Mouse (Mus musculus): ENCODE measurements around the gene Atf2. TPM values are rescaled to one million over a fixed set of nuclear protein-coding genes. Genes with fewer than 3 reads are reported as not detected.
"Not testable (repeated sequence)": the region's sequence is repeated elsewhere in the genome, so short reads cannot be mapped to it uniquely, and the experiment has no call there.

Gene Atf2
- polyA plus RNA-seq, 1 experiment from 2014 or later = 56.7 TPM

DNA sequence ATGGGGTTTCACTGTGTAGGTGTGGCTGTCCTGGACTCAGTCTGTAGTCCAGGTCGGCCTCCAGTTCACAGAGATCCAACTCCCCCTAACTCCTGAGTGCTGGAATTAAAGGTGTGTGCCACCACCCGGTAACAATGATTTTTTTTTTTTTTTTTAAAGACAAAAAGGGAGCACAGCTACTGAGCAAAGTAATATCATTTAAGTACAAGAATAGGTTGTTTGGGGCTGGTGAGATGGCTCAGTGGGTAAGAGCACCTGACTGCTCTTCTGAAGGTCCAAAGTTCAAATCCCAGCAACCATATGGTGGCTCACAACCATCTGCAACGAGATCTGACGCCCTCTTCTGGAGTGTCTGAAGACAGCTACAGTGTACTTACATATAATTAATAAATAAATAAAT lies 4.5 kb upstream of the Atf2 start:
- 84% methylated on average over 4 of the region's 4 CpGs for WGBS
- H3K9ac ChIP-seq (ENCODE audit: low read length); H3K9me3 ChIP-seq (replicated peaks; ENCODE audit: control insufficient read depth, low read length); H3K36me3 ChIP-seq (ENCODE audit: control insufficient read depth, insufficient read depth, low read length); H3K4me3 ChIP-seq (ENCODE audit: low read depth, low read length); H3K4me2 ChIP-seq (ENCODE audit: low read length); DNase-seq (ENCODE audit: low spot score); H3K27ac ChIP-seq (ENCODE audit: low read depth, low read length); H3K4me1 ChIP-seq (ENCODE audit: control insufficient read depth, insufficient read depth, low read length); ATAC-seq; H3K27me3 ChIP-seq (replicated peaks; ENCODE audit: control insufficient read depth, insufficient read depth, low read length): not testable (repeated sequence)

DNA sequence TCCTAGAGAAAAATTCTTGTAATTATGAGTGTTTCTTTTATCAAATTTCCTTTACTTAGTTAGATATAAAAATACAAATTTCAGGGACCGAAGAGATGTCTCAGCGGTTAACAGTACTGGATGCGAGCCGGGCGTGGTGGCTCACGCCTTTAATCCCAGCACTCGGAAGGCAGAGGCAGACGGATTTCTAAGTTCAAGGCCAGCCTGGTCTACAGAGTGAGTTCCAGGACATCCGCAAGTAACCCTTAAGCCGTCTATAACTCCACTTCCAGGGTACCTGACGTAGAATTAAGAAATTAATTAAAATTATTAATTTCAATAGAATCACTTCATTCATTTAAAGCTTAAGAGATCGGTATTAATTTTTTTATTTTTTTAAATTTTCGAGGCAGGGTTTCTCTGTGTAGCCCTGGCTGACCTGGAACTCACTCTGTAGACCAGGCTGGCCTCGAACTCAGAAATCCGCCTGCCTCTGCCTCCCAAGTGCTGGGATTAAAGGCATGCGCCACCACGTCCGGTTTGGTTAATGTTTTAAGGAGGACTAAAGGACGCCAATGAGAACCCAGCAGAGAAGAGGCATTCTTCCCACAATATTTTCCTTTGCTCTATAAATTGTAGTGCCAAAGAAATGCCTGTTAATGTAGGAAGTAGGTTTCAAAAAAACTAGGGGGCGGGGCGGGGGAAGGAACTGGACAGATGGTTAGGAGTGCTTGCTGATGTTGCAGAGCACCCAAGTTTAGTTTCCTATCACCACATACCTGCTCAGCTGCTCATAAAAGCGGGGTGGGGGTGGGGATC lies 1.2 kb upstream of the Atf2 start:
- no peak for ATAC-seq
- no peaks in the 10 kb centered on the region for H3K36me3 ChIP-seq (ENCODE audit: control insufficient read depth, insufficient read depth, low read length)
- H3K9me3 ChIP-seq (replicated peaks; ENCODE audit: control insufficient read depth, low read length) = no peaks in the 10 kb centered on the region
- peak overlapping the region; percentile 73 for H3K4me3 ChIP-seq (ENCODE audit: low read depth, low read length)
- H3K4me1 ChIP-seq (ENCODE audit: control insufficient read depth, insufficient read depth, low read length) = peaks cover 7% of the 10 kb centered on the region
- DNase-seq (ENCODE audit: low spot score) = peak; percentile 30
- H3K27me3 ChIP-seq (replicated peaks; ENCODE audit: control insufficient read depth, insufficient read depth, low read length) = no peaks in the 10 kb centered on the region
- peak overlapping the region; percentile 57 for H3K4me2 ChIP-seq (ENCODE audit: low read length)
- H3K9ac ChIP-seq (ENCODE audit: low read length) = peak overlapping the region; percentile 69
- peak overlapping the region; percentile 81 for H3K27ac ChIP-seq (ENCODE audit: low read depth, low read length)
- WGBS = 65% methylated on average over 22 of the region's 22 CpGs

DNA sequence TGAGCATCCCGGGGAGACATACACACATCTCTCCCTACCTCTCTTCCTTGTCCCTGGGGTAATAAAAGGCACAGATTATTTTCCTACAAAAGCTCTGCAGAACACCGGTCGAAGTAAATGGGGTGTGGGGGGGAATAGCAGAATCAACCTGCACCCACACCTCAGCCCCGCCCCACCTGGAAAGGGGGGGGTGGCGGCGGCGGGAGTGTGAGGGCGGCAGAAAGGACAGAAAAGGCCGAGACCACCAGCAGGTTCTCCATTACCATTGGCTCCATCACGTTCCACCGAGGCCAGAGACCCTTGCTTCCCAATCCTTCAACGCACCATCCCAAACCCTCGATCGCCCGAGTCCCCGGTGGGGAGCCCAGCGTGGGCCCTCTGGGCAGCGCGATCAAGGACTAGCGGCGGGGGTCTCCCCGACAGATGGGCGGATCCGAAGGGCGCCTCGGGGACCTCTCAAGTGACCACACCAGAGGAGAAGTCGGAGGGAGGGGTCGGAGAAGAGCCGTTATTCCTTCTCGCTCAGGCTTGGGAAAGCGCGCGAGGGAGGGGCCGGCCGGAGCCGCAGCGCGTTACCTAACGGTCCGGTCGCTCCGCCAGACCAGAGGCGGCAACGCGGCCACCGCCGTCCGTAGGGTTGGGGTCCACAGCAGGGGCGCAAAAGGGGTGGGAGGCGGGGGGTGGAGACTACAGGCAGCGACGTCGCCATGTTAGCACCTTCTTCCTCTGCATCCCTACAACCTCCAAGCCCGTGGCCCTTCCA lies 557 bp downstream of the Atf2 start:
- Histone ChIP-seq H3K9ac (ENCODE audit: low read length) (peak overlapping the region; percentile 96), H3K27ac (ENCODE audit: low read depth, low read length) (peak overlapping the region; percentile 84), H3K36me3 (ENCODE audit: control insufficient read depth, insufficient read depth, low read length) (no peaks in the 10 kb centered on the region), H3K4me2 (ENCODE audit: low read length) (peak overlapping the region; percentile 71), H3K9me3 (replicated peaks; ENCODE audit: control insufficient read depth, low read length) (no peaks in the 10 kb centered on the region), H3K4me3 (ENCODE audit: low read depth, low read length) (peak overlapping the region; percentile 73), H3K4me1 (ENCODE audit: control insufficient read depth, insufficient read depth, low read length) (peaks cover 7% of the 10 kb centered on the region), H3K27me3 (replicated peaks; ENCODE audit: control insufficient read depth, insufficient read depth, low read length) (no peaks in the 10 kb centered on the region)
- ATAC-seq (peak; percentile 64), DNase-seq (ENCODE audit: low spot score) (no peak)
- WGBS = under 1% methylated on average over 46 of the region's 54 CpGs

DNA sequence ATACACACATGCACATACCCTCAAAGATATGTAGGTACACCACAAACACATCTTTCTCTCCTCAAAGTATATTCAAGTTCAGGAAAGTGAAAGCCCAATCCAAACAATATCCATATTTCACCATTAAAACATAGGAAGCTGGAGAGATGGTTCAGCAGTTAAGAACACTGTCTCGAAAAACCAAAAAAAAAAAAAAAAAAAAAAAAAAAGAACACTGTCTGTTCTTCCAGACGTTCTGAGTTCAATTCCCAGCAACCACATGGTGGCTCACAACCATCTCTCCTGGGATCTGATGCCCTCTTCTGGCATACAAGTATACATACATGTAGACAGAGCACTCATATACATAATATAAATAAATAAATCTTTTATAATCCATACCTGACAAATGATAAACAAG lies 6.4 kb downstream of the Atf2 start:
- Histone ChIP-seq H3K36me3 (ENCODE audit: control insufficient read depth, insufficient read depth, low read length) (no peaks in the 10 kb centered on the region), H3K4me2 (ENCODE audit: low read length) (no peak overlapping the region), H3K27me3 (replicated peaks; ENCODE audit: control insufficient read depth, insufficient read depth, low read length) (no peaks in the 10 kb centered on the region), H3K4me3 (ENCODE audit: low read depth, low read length) (no peak overlapping the region), H3K27ac (ENCODE audit: low read depth, low read length) (no peak overlapping the region), H3K4me1 (ENCODE audit: control insufficient read depth, insufficient read depth, low read length) (0 out of 2 replicates have a peak, but pooled peaks cover 3% of the 10 kb centered on the region), H3K9me3 (replicated peaks; ENCODE audit: control insufficient read depth, low read length) (no peaks in the 10 kb centered on the region), H3K9ac (ENCODE audit: low read length) (no peak overlapping the region)
- 86% methylated on average over 2 of the region's 2 CpGs for WGBS
- ATAC-seq = no peak
- no peak for DNase-seq (ENCODE audit: low spot score)

DNA sequence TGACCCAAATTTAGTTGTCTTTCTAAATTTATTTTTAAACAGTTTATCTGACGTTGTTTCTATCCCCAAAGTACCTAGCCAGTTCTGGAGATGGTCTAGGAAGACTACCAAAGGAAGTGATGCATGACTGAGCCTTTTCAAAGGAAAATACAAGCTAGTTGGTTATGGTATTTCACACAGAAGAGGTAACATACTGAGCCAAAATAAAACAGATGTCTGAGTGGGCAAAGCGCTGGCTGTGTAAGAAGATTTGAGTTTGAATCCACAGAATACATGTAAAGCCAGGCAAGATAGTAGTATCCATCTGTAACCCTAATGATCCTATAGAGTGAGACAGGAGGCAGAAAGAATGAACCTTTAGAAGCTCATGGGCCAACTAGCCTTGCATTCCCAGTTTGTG lies 14.5 kb downstream of the Atf2 start:
- Histone ChIP-seq H3K4me3 (ENCODE audit: low read depth, low read length) (no peak overlapping the region), H3K27me3 (replicated peaks; ENCODE audit: control insufficient read depth, insufficient read depth, low read length) (no peaks in the 10 kb centered on the region), H3K9me3 (replicated peaks; ENCODE audit: control insufficient read depth, low read length) (no peaks in the 10 kb centered on the region), H3K36me3 (ENCODE audit: control insufficient read depth, insufficient read depth, low read length) (peaks cover 12% of the 10 kb centered on the region), H3K9ac (ENCODE audit: low read length) (no peak overlapping the region), H3K27ac (ENCODE audit: low read depth, low read length) (no peak overlapping the region), H3K4me1 (ENCODE audit: control insufficient read depth, insufficient read depth, low read length) (no peaks in the 10 kb centered on the region), H3K4me2 (ENCODE audit: low read length) (no peak overlapping the region)
- DNase-seq (ENCODE audit: low spot score) = no peak
- no peak for ATAC-seq
- WGBS = 89% methylated on average over 2 of the region's 2 CpGs

DNA sequence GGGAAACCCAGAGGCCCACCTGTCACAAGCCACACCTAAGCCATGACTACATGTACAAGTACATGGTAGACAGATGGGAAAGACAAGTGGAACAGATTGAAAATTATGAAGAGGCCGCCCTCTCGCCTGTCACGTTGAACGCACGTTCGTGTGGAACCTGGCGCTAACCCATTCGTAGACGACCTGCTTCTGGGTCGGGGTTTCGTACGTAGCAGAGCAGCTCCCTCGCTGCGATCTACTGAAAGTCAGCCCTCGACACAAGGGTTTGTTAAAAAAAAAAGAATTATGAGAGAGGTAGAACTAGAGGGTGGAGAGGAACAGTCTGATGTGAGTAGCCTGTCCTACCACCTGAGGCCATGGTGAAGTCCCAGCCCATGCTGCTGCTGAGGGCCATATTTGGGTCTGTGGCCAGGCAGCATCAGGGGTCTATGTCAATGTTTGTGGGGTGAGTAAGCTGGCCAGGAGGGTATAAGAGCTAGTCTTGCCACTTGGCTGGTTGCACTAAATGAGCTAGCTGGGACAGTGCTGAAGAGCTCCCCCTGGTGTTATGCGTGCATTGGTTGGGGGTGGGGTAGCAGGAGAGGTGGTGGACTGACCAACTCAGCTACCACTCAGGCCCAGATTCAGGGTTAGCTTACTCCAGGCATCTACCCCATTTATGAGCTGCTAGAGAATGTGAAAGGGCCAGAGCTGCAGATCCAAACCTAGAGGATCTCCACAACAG lies 24.5 kb downstream of the Atf2 start:
- H3K4me3 ChIP-seq (ENCODE audit: low read depth, low read length) = no peak overlapping the region
- ATAC-seq = no peak
- H3K4me1 ChIP-seq (ENCODE audit: control insufficient read depth, insufficient read depth, low read length) = no peaks in the 10 kb centered on the region
- no peak for DNase-seq (ENCODE audit: low spot score)
- no peaks in the 10 kb centered on the region for H3K27me3 ChIP-seq (replicated peaks; ENCODE audit: control insufficient read depth, insufficient read depth, low read length)
- WGBS = 74% methylated on average over 16 of the region's 16 CpGs
- H3K9ac ChIP-seq (ENCODE audit: low read length) = no peak overlapping the region
- H3K36me3 ChIP-seq (ENCODE audit: control insufficient read depth, insufficient read depth, low read length) = peaks cover 6% of the 10 kb centered on the region
- no peak overlapping the region for H3K4me2 ChIP-seq (ENCODE audit: low read length)
- H3K27ac ChIP-seq (ENCODE audit: low read depth, low read length) = no peak overlapping the region
- H3K9me3 ChIP-seq (replicated peaks; ENCODE audit: control insufficient read depth, low read length) = no peaks in the 10 kb centered on the region

DNA sequence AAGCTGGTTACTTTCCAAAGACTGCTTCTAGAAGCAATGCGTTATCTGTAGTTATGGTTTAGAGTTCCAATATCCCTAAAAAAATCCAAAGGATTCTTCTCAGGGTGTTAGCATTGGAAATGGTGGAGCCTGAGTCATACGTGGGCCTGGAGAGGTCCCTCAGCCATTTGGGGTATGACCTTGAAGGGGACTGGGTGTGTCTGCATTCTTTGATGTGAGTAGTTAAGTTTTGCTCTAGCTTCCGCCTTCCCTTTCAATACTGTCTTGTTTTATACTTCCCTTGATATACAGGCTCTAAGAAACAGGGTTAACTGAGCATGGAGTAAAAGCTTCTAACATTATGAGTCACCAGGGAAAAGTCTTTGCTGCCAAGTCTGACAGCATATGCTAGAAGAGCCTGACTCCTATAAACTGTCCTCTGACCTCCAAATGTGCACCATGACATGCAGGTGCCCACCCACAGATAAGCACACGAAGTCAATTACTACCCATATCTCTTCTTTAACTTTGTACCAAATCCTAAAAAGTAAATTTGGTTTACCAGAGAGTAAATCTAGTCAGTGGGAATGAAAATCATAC lies 32.3 kb downstream of the Atf2 start:
- WGBS = 97% methylated on average over 4 of the region's 4 CpGs
- no peak overlapping the region for H3K4me2 ChIP-seq (ENCODE audit: low read length)
- no peaks in the 10 kb centered on the region for H3K4me1 ChIP-seq (ENCODE audit: control insufficient read depth, insufficient read depth, low read length)
- DNase-seq (ENCODE audit: low spot score) (no peak), ATAC-seq (no peak)
- H3K36me3 ChIP-seq (ENCODE audit: control insufficient read depth, insufficient read depth, low read length) = peaks cover 7% of the 10 kb centered on the region; the same call in 1 of the 2 replicates
- H3K9me3 ChIP-seq (replicated peaks; ENCODE audit: control insufficient read depth, low read length) = no peaks in the 10 kb centered on the region
- H3K27ac ChIP-seq (ENCODE audit: low read depth, low read length) = no peak overlapping the region
- no peak overlapping the region for H3K4me3 ChIP-seq (ENCODE audit: low read depth, low read length)
- H3K27me3 ChIP-seq (replicated peaks; ENCODE audit: control insufficient read depth, insufficient read depth, low read length) = no peaks in the 10 kb centered on the region
- H3K9ac ChIP-seq (ENCODE audit: low read length) = no peak overlapping the region

DNA sequence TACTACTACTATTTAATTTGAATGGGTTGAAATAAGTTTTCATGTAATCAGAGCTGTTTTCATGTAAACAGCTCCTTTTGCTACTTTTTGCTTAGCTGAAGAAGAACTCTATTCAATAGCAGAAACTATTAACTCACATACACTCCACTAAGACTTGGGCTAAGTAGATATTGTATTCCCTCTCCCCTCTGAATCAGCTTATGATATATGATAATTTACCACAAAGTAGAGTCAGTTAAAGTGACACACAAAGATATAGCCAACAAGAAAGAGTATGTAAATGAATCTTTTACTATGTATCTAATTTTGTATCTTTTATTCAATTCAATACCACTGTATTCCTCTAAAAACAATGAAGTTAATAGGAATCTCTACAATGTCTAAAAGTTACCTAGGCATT lies 35.1 kb downstream of the Atf2 start:
- ATAC-seq = no peak
- Histone ChIP-seq H3K4me1 (ENCODE audit: control insufficient read depth, insufficient read depth, low read length) (no peaks in the 10 kb centered on the region), H3K4me2 (ENCODE audit: low read length) (no peak overlapping the region)

More for the DNA sequence above, 35.1 kb downstream of the Atf2 start:
- H3K9me3 ChIP-seq (replicated peaks; ENCODE audit: control insufficient read depth, low read length) = no peaks in the 10 kb centered on the region
- DNase-seq (ENCODE audit: low spot score) = no peak
- 0 out of 2 replicates have a peak, but pooled peaks cover 7% of the 10 kb centered on the region for H3K36me3 ChIP-seq (ENCODE audit: control insufficient read depth, insufficient read depth, low read length)
- no peaks in the 10 kb centered on the region for H3K27me3 ChIP-seq (replicated peaks; ENCODE audit: control insufficient read depth, insufficient read depth, low read length)
- H3K4me3 ChIP-seq (ENCODE audit: low read depth, low read length) = no peak overlapping the region
- no peak overlapping the region for H3K27ac ChIP-seq (ENCODE audit: low read depth, low read length)
- H3K9ac ChIP-seq (ENCODE audit: low read length) = no peak overlapping the region

Measured in forebrain, embryonic 14.5 days (tissue).